ENCODE assay signal across 26 mouse cellular contexts in the genomic region with DNA sequence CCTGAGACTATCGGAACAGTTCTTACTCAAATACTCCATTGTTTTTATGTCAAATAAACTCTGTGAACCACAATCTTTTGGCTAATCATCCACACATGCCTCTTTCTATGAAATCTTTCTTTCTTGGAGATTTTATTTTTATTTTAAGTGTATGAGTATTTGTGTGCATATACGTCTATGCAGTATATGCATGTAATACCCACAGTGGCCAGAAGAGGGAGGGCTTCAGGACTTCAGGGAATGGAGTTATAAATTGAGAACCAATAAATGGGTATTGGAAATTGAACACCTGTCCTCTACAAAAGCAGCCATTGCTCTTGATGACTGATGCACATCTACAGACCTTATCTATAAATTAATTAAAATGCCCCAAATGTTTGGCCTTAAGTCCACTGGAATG. TPM values are rescaled to one million over a fixed set of nuclear protein-coding genes. Genes with fewer than 3 reads are reported as not detected.
DNase-seq lines count a peak whose midpoint lies in the region; ATAC-seq and TF ChIP-seq lines count a peak whose summit lies in the region.
"Had no signal": no experiment of that assay in that cellular context is flagged by ENCODE, and none has a peak within 500 bp of the region (broad histone marks: within the 10 kb centered on the region; RNA-seq: fewer than 3 reads in every experiment).

No protein-coding gene starts in this region.

- no peaks in the 10 kb centered on the region for H3K9me3 ChIP-seq in liver, embryonic 12.5 days (replicated peaks)
- H3K9me3 ChIP-seq: forebrain, embryonic 10.5 days; heart, embryonic 10.5 days; kidney, embryonic 15.5 days; limb, embryonic 10.5 days; midbrain, embryonic 13.5 days had no signal

- no peaks in the 10 kb centered on the region for H3K79me2 ChIP-seq in heart, adult 2 months (replicated peaks; ENCODE audit: control insufficient read depth, insufficient read depth, low read length)
- no peaks in the 10 kb centered on the region; the same call in 1 of the 2 replicates for H3K79me2 ChIP-seq in liver, adult 2 months (ENCODE audit: control insufficient read depth, insufficient read depth, low read length)

- H3K4me1 ChIP-seq in heart, adult 2 months (ENCODE audit: control insufficient read depth, insufficient read depth, low read length) = no peaks in the 10 kb centered on the region; the same call in 1 of the 2 replicates
- H3K4me1 ChIP-seq in liver, adult 2 months (ENCODE audit: control insufficient read depth, insufficient read depth, low read length) = peaks cover 20% of the 10 kb centered on the region
- no peaks in the 10 kb centered on the region for H3K4me1 ChIP-seq in liver, embryonic 12.5 days
- H3K4me1 ChIP-seq: forebrain, embryonic 10.5 days; heart, embryonic 10.5 days; kidney, embryonic 15.5 days; limb, embryonic 10.5 days; midbrain, embryonic 13.5 days had no signal

- intact Hi-C loops in heart, adult 2 months (cut with DNase I) = no loop called here
- intact Hi-C loops in heart, postnatal 10 days (cut with DNase I) = no loop called here

- 94% methylated on average over 2 of the region's 2 CpGs for WGBS in heart, adult 2 months
- 47% methylated on average over 2 of the region's 2 CpGs for WGBS in liver, adult 2 months
- WGBS in liver, embryonic 12.5 days (ENCODE audit: insufficient replicate concordance) = 71% methylated on average over 2 of the region's 2 CpGs

- DNase-seq in heart, adult 2 months = no peak
- no peak for DNase-seq in heart, postnatal 10 days
- no peak for DNase-seq in liver, adult 2 months (ENCODE audit: extremely low read depth, low read depth, low spot score)
- DNase-seq in thymus, postnatal 0 days (ENCODE audit: low spot score) = peak; percentile 3
- no peak for DNase-seq in thymus, adult 18-20 months
- DNase-seq in naive thymus-derived CD4-positive, alpha-beta T cell, adult 2 months (ENCODE audit: low read depth) = peak; percentile 1
- no peak for DNase-seq in adrenal gland, postnatal 10 days
- DNase-seq: cerebellum, adult 11 months; cerebellum, postnatal 14 days; gastrocnemius, postnatal 25 days; spleen, adult 18-20 months had no signal

- TF ChIP-seq CTCF in heart, adult 2 months (IDR thresholded peaks at IDR 0.05) = peak; percentile 37
- no peak for TF ChIP-seq CTCF in liver, adult 2 months (IDR thresholded peaks at IDR 0.05; ENCODE audit: low read depth, low read length)

- no peak overlapping the region for H3K4me2 ChIP-seq in liver, embryonic 12.5 days
- H3K4me2 ChIP-seq: kidney, embryonic 15.5 days; midbrain, embryonic 13.5 days had no signal

- TF ChIP-seq POLR2A in heart, adult 2 months (IDR thresholded peaks at IDR 0.05; ENCODE audit: insufficient read depth, low read depth, low read length) = no peak
- TF ChIP-seq POLR2A in liver, adult 2 months (IDR thresholded peaks at IDR 0.05; ENCODE audit: extremely low read depth, insufficient read depth, low read length) = no peak

- H3K27me3 ChIP-seq in heart, adult 2 months (ENCODE audit: control insufficient read depth, insufficient read depth, low read length) = no peaks in the 10 kb centered on the region
- H3K27me3 ChIP-seq in liver, adult 2 months (ENCODE audit: control insufficient read depth, insufficient read depth, low read length) = no peaks in the 10 kb centered on the region
- no peaks in the 10 kb centered on the region for H3K27me3 ChIP-seq in liver, embryonic 12.5 days (replicated peaks)
- H3K27me3 ChIP-seq: kidney, embryonic 15.5 days; midbrain, embryonic 13.5 days had no signal

- no peak overlapping the region for H3K9ac ChIP-seq in heart, adult 2 months (ENCODE audit: low read depth, low read length)
- no peak overlapping the region for H3K9ac ChIP-seq in liver, adult 2 months (ENCODE audit: low read depth, low read length)
- no peak overlapping the region for H3K9ac ChIP-seq in liver, embryonic 12.5 days
- H3K9ac ChIP-seq: kidney, embryonic 15.5 days; midbrain, embryonic 13.5 days had no signal

- H3K27ac ChIP-seq in heart, adult 2 months = no peak overlapping the region
- peak overlapping the region; percentile 67 for H3K27ac ChIP-seq in liver, adult 2 months (replicated peaks; ENCODE audit: insufficient read depth, low read depth, low read length)
- no peak overlapping the region for H3K27ac ChIP-seq in liver, embryonic 12.5 days
- H3K27ac ChIP-seq: forebrain, embryonic 10.5 days; heart, embryonic 10.5 days; kidney, embryonic 15.5 days; limb, embryonic 10.5 days; macrophage; midbrain, embryonic 13.5 days had no signal

- no peak for ATAC-seq in liver, embryonic 12.5 days
- ATAC-seq: inflammation-experienced regulatory T-cells, adult 6 months; midbrain, embryonic 13.5 days had no signal

- no peaks in the 10 kb centered on the region for H3K36me3 ChIP-seq in heart, adult 2 months (ENCODE audit: control insufficient read depth, insufficient read depth, low read length)
- peaks cover 13% of the 10 kb centered on the region for H3K36me3 ChIP-seq in liver, adult 2 months (ENCODE audit: control insufficient read depth, insufficient read depth, low read length)
- no peaks in the 10 kb centered on the region for H3K36me3 ChIP-seq in liver, embryonic 12.5 days
- H3K36me3 ChIP-seq: forebrain, embryonic 10.5 days; heart, embryonic 10.5 days; kidney, embryonic 15.5 days; limb, embryonic 10.5 days; midbrain, embryonic 13.5 days had no signal

- TF ChIP-seq EP300 in heart, adult 2 months (IDR thresholded peaks at IDR 0.05; ENCODE audit: insufficient read depth, low read depth, low read length) = no peak

- H3K4me3 ChIP-seq in heart, adult 2 months = no peak overlapping the region
- no peak overlapping the region for H3K4me3 ChIP-seq in liver, adult 2 months (ENCODE audit: insufficient read depth, low read depth, low read length)
- H3K4me3 ChIP-seq in liver, embryonic 12.5 days = no peak overlapping the region
- H3K4me3 ChIP-seq: forebrain, embryonic 10.5 days; heart, embryonic 10.5 days; kidney, embryonic 15.5 days; limb, embryonic 10.5 days; midbrain, embryonic 13.5 days had no signal

RNA-seq across cellular contexts. Expression of a gene that starts 1.1 kb away (rescaled TPM):
- not detected for total RNA-seq in heart, adult 2 months (2021)
- 0.94 TPM in 1 of 2 replicates, not detected in the other for polyA plus RNA-seq in heart, adult 2 months (2012; rRNA removed)
- not detected for total RNA-seq in heart, postnatal 10 days (2021)
- 4,024 and 4,244 TPM in 2 replicates for total RNA-seq in liver, adult 2 months (2014; rRNA removed)
- 2,214 and 2,228 TPM in 2 replicates for polyA plus RNA-seq in liver, adult 2 months (2012; rRNA removed)
- 0.13 and 0.21 TPM in 2 replicates for polyA plus RNA-seq in liver, embryonic 12.5 days (2016; fragmentation: Nextera tagmentation; extraction: Ambion mirVana)
- polyA plus RNA-seq in thymus, postnatal 0 days (2015; fragmentation: Nextera tagmentation; extraction: Ambion mirVana) = 0.18 TPM in 2 replicates
- total RNA-seq in adrenal gland, postnatal 10 days (2021) = 100 to 1,000 TPM; 103 to 217 TPM
- total RNA-seq: gastrocnemius, postnatal 25 days; heart, postnatal 25 days; MEL had no signal
- polyA plus RNA-seq: embryonic facial prominence, embryonic 14.5 days; forebrain, embryonic 10.5 days; heart, embryonic 10.5 days; inflammation-experienced regulatory T-cells, adult 6 months; limb, embryonic 10.5 days; macrophage; midbrain, embryonic 13.5 days had no signal

RNA-seq across cellular contexts. Expression of a gene that starts 52.4 kb away (rescaled TPM):
- not detected for total RNA-seq in heart, adult 2 months (2021)
- polyA plus RNA-seq in heart, adult 2 months (2012; rRNA removed) = not detected in 2 replicates
- not detected for total RNA-seq in heart, postnatal 10 days (2021)
- 51.9 and 54.4 TPM in 2 replicates for total RNA-seq in liver, adult 2 months (2014; rRNA removed)
- 62.2 and 86.9 TPM in 2 replicates for polyA plus RNA-seq in liver, adult 2 months (2012; rRNA removed)
- not detected in 2 replicates for polyA plus RNA-seq in liver, embryonic 12.5 days (2016; fragmentation: Nextera tagmentation; extraction: Ambion mirVana)
- 0.35 and 0.48 TPM in 2 replicates for polyA plus RNA-seq in thymus, postnatal 0 days (2015; fragmentation: Nextera tagmentation; extraction: Ambion mirVana)
- 10 to 100 TPM in 1 of 2 experiments, 1 to 10 TPM in 1; 6.1 to 13.3 TPM for total RNA-seq in adrenal gland, postnatal 10 days (2021)
- total RNA-seq: adrenal gland, adult 18-20 months; gastrocnemius, postnatal 25 days; heart, postnatal 25 days; MEL had no signal
- polyA plus RNA-seq: forebrain, embryonic 10.5 days; frontal cortex, adult 2 months; heart, embryonic 10.5 days; inflammation-experienced regulatory T-cells, adult 6 months; kidney, embryonic 15.5 days; limb, embryonic 10.5 days; liver, embryonic 16.5 days; macrophage; midbrain, embryonic 13.5 days; stomach, embryonic 14.5 days had no signal

Comparison
In these comparisons a context has a peak if more than half of its experiments do, and no peak if none do; other contexts are left out.
1. DNase-seq: peak in thymus, postnatal 0 days (single experiment) and naive thymus-derived CD4-positive, alpha-beta T cell, adult 2 months (single experiment); none in heart, adult 2 months (0 of 2), heart, postnatal 10 days (0 of 2), liver, adult 2 months (single experiment), thymus, adult 18-20 months (0 of 2) and adrenal gland, postnatal 10 days (single experiment).
2. RNA of a gene that starts 1.1 kb away (total RNA-seq): 4,024 to 4,244 TPM in liver, adult 2 months and 103 to 217 TPM in adrenal gland, postnatal 10 days; not detected in heart, postnatal 10 days and not detected in heart, adult 2 months; every median in the first group is over 10 times any median in the second.
3. RNA of a gene that starts 52.4 kb away (total RNA-seq): 51.9 to 54.4 TPM in liver, adult 2 months and 6.1 to 13.3 TPM in adrenal gland, postnatal 10 days; not detected in heart, adult 2 months and not detected in heart, postnatal 10 days; every median in the first group is over 4 times any median in the second.